Mouse (Mus musculus) adrenal gland, postnatal 10 days (tissue): ENCODE results near the gene Hnrnpul1. TPM values are rescaled to one million over a fixed set of nuclear protein-coding genes. Genes with fewer than 3 reads are reported as not detected.

Experiments used
- total RNA-seq, 2 experiments: library from RNA; stranded (reverse); gene quantifications; 2 replicates each; pipeline ENCODE4 v1.2.3; 2021

The Hnrnpul1 gene
- total RNA-seq, 2 experiments from 2014 or later = 114 to 125 TPM

Other genes starting within 250 kb of the Hnrnpul1 start
- 1 to 10 TPM; 2.0 to 3.4 TPM for gene Ceacam2, start 214.9 kb downstream of the Hnrnpul1 start, total RNA-seq
- not detected for gene Erich4, start 138.9 kb downstream of the Hnrnpul1 start, total RNA-seq
- 10 to 100 TPM; 36.2 to 51.7 TPM for gene Dmac2, start 135.3 kb downstream of the Hnrnpul1 start, total RNA-seq
- gene B3gnt8, start 128.1 kb downstream of the Hnrnpul1 start, total RNA-seq = 1 to 10 TPM; 4.0 TPM
- 100 to 1,000 TPM; 251 to 252 TPM for gene Bckdha, start 95.8 kb downstream of the Hnrnpul1 start, total RNA-seq
- gene Exosc5, start 95.6 kb downstream of the Hnrnpul1 start, total RNA-seq = 10 to 100 TPM; 45.3 to 50.6 TPM
- 1 to 10 TPM in 1 of 2 experiments, under 1 TPM in 1; 0.90 to 1.9 TPM for gene Tmem91, start 79.6 kb downstream of the Hnrnpul1 start, total RNA-seq
- gene B9d2, start 74.0 kb downstream of the Hnrnpul1 start, total RNA-seq = 10 to 100 TPM; 15.7 to 19.0 TPM
- 10 to 100 TPM; 48.7 to 49.6 TPM for gene Tgfb1, start 67.8 kb downstream of the Hnrnpul1 start, total RNA-seq
- 10 to 100 TPM; 40.4 to 46.1 TPM for gene Ccdc97, start 35.7 kb downstream of the Hnrnpul1 start, total RNA-seq
- gene Axl, start 33.9 kb upstream of the Hnrnpul1 start, total RNA-seq = 10 to 100 TPM; 62.1 to 66.3 TPM
- gene Cyp2s1, start 62.2 kb upstream of the Hnrnpul1 start, total RNA-seq = 1 to 10 TPM; 3.2 to 3.9 TPM
- 10 to 100 TPM in 1 of 2 experiments, 1 to 10 TPM in 1; 1.4 to 12.6 TPM for gene Cyp2b10, start 142.9 kb upstream of the Hnrnpul1 start, total RNA-seq